Mouse (Mus musculus) frontal cortex, postnatal 36 days (tissue): ENCODE measurements at regions not wholly inside any gene's neighbourhood (a gene's known extent, or its start where the extent isn't known, plus 50 kb on each side); places are given as distances from the start of the nearest gene placed in this dataset.

Experiments
- DNase-seq, 2 experiments: peaks; one replicate each; pipeline ENCODE4 v3.0.0; 2022; ENCODE audit warnings: low spot score in 2 of 2

GRCm38 (mm10) chr3:54103098-54103497, 52.7 kb upstream of the Trpc4 start:
- peak; percentile 21 to 28 for DNase-seq

GRCm38 (mm10) chr3:54083634-54084033, 72.2 kb upstream of the Trpc4 start:
- DNase-seq: no peak

- DNase-seq: no peak
Observed at GRCm38 (mm10) chr3:54076461-54076860, 79.4 kb upstream of the Trpc4 start.

GRCm38 (mm10) chr3:54060653-54061052, 95.2 kb upstream of the Trpc4 start:
- DNase-seq: no peak

GRCm38 (mm10) chr3:54054376-54054775, 101.5 kb upstream of the Trpc4 start:
- DNase-seq: no peak

DNA sequence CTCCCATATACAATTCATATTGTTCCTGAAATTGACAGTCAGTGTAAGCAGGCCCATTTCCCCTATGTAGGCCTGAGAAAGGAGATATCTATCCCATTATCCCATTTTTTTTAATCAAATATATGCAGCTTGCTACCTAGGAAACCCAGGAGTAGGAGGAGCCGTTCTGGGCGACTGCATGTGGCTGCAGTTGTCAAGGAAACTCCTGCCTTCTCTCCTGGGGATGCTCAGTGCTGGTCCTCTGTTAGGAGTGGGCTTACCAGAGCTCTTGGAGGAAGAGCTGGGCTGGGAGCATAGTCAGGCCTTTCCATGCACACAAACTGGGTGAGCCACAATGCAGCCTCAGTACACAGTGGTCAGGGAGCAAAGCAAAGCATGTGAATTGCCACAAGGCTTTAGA, 106.5 kb upstream of the Trpc4 start:
- DNase-seq: peak; percentile 17 to 34

GRCm38 (mm10) chr3:54048091-54048670, 107.7 kb upstream of the Trpc4 start:
- DNase-seq: no peak

GRCm38 (mm10) chr3:54027365-54027764, 128.5 kb upstream of the Trpc4 start:
- no peak for DNase-seq

- no peak for DNase-seq
Observed at GRCm38 (mm10) chr3:54020196-54020595, 135.6 kb upstream of the Trpc4 start.

DNA sequence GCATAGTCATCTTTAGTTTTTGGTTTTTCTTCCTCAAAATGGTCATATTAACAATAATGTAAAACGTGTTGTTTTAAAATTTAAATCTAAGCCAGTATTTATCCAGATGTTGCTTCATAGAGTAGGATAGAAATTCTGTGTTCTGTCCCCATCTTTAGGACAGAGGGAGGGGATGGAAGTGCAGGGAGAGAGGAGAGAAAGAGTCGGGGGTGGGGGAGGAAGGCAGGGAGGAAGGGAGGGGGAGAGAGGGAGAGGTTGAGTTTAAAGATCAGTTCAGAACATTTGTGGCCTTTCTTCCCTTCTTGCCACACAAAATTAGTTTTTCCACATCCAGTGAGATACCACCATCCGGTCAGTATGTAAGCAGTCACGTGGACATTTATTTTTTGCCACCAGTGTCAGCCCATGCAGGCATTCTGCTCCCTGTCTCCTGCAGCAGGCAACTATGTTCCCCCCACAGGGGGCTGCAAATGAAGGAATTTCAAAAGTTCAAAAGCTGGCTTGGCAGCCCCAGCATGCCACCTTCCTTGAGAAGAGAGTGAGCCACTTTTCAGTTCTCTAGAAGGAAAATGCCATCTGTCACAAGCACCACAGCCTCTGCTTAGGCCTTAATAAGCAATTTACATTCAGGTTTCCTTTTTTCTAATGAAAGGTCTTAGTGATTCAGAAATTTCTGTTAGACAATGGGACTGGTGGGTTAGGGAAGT, 137.7 kb upstream of the Trpc4 start:
- no peak for DNase-seq

GRCm38 (mm10) chr3:54016877-54017276, 139.0 kb upstream of the Trpc4 start:
- DNase-seq: no peak

GRCm38 (mm10) chr3:54011016-54011415, 144.8 kb upstream of the Trpc4 start:
- no peak for DNase-seq

GRCm38 (mm10) chr3:53992993-53993392, 129.4 kb upstream of the Ufm1 start:
- DNase-seq: no peak

DNA sequence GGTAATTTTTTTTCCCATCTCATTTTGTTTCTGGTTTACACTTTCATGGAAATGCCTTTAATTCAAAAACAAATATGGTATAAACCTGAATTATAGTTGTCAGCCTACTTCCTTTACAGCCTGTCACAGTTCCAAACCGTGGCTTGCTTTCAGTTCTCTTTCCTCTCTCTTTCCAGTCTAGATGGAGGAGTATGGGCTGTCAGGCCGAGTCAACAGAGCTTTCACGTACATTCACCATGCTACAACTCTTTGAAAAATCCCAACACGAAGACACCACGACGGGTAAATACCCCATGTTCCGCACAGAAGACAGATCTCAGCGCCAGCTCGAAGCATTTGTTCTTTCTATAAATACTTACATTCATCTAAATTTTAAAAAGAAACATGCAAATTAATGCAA, 125.2 kb upstream of the Ufm1 start:
- peak; percentile 17 to 42 for DNase-seq

GRCm38 (mm10) chr3:53988256-53988655, 124.6 kb upstream of the Ufm1 start:
- DNase-seq: peak; percentile 4 to 8

DNA sequence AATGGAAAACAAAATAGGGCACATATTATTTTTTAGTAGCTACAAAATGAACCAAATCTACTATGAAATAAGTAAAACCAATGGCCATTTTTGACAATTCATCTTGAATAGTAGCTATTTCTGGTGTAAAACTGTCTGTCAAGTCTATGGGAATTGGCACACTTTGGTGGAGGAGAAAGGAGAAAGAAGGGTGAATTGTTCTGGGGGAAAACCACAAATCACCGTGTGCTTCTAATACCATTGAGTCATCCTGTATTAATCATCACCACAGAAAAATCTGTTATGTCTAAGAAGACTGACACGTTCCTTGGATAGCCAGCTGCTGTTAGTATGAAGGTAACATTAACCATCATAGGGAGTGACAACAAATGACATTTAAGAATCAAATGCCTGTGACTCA, 123.7 kb upstream of the Ufm1 start:
- DNase-seq: no peak

GRCm38 (mm10) chr3:53984743-53985550, 121.3 kb upstream of the Ufm1 start:
- DNase-seq: no peak

- DNase-seq: no peak
Observed at GRCm38 (mm10) chr3:53982311-53982710, 118.7 kb upstream of the Ufm1 start.

GRCm38 (mm10) chr3:53981585-53981984, 118.0 kb upstream of the Ufm1 start:
- DNase-seq: no peak

- DNase-seq: no peak
Observed at GRCm38 (mm10) chr3:53977379-53978080, 113.9 kb upstream of the Ufm1 start.

GRCm38 (mm10) chr3:53974905-53975551, 111.4 kb upstream of the Ufm1 start:
- peak; percentile 8 to 25 for DNase-seq
